Mouse (Mus musculus): ENCODE measurements around the gene Atg13.

Atg13 gene

GRCm38 (mm10) chr2:91689452-91689851 lies 20.9 kb downstream of the Atg13 start:
- no peak for DNase-seq

- no peak for DNase-seq
These were observed 26.5 kb downstream of the Atg13 start for GRCm38 (mm10) chr2:91683919-91684318.

GRCm38 (mm10) chr2:91682850-91683249 lies 27.5 kb downstream of the Atg13 start:
- no peak for DNase-seq

GRCm38 (mm10) chr2:91676961-91677360 lies 33.4 kb downstream of the Atg13 start:
- DNase-seq = no peak

GRCm38 (mm10) chr2:91676420-91676819 lies 34.0 kb downstream of the Atg13 start:
- no peak for DNase-seq

- no peak for DNase-seq
These were observed 35.5 kb downstream of the Atg13 start for GRCm38 (mm10) chr2:91674895-91675294.

GRCm38 (mm10) chr2:91673587-91673986 lies 36.8 kb downstream of the Atg13 start:
- no peak for DNase-seq

GRCm38 (mm10) chr2:91670038-91670437 lies 40.3 kb downstream of the Atg13 start:
- no peak for DNase-seq

GRCm38 (mm10) chr2:91669326-91669725 lies 41.0 kb downstream of the Atg13 start:
- DNase-seq = no peak

GRCm38 (mm10) chr2:91667747-91668146 lies 42.6 kb downstream of the Atg13 start:
- DNase-seq = no peak

- no peak for DNase-seq
These were observed 43.9 kb downstream of the Atg13 start for GRCm38 (mm10) chr2:91666386-91666910.

GRCm38 (mm10) chr2:91664780-91665179 lies 45.6 kb downstream of the Atg13 start:
- DNase-seq = no peak

- DNase-seq = no peak
These were observed 49.4 kb downstream of the Atg13 start for GRCm38 (mm10) chr2:91660981-91661380.

GRCm38 (mm10) chr2:91659657-91660056 lies 50.7 kb downstream of the Atg13 start:
- no peak for DNase-seq

GRCm38 (mm10) chr2:91656774-91657173 lies 53.6 kb downstream of the Atg13 start:
- no peak for DNase-seq

GRCm38 (mm10) chr2:91655827-91656226 lies 54.5 kb downstream of the Atg13 start:
- DNase-seq = no peak

GRCm38 (mm10) chr2:91655388-91655787 lies 55.0 kb downstream of the Atg13 start:
- DNase-seq = no peak

GRCm38 (mm10) chr2:91652863-91653262 lies 57.5 kb downstream of the Atg13 start:
- no peak for DNase-seq

GRCm38 (mm10) chr2:91651458-91652258 lies 58.7 kb downstream of the Atg13 start:
- no peak for DNase-seq

- DNase-seq = no peak
These were observed 59.9 kb downstream of the Atg13 start for GRCm38 (mm10) chr2:91650360-91650995.

GRCm38 (mm10) chr2:91649553-91650359 lies 60.6 kb downstream of the Atg13 start, which contains the start of the genes Zfp408 and Arhgap1:
Gene Zfp408 (minus strand): TSS chr2:91649791.
Gene Arhgap1 (plus strand): TSS chr2:91649860.
- DNase-seq = peak; percentile 94 to 96

- DNase-seq = peak in 1 of 2 experiments; percentile 38
These were observed 61.2 kb downstream of the Atg13 start for GRCm38 (mm10) chr2:91649152-91649551.

GRCm38 (mm10) chr2:91646733-91647132 lies 63.6 kb downstream of the Atg13 start:
- peak in 1 of 2 experiments; percentile 47 for DNase-seq
